8 mouse cellular contexts compared by ENCODE assay signal in genomic region chr15:57408498-57408897, GRCm38 (mm10).
DNase-seq lines count a peak whose midpoint lies in the region; ATAC-seq lines count a peak whose summit lies in the region.

No protein-coding gene starts in this region.

- DNase-seq in hindbrain, embryonic 10.5 days (ENCODE audit: low spot score), result peak; percentile 5
- DNase-seq in ES-CJ7 (ENCODE audit: low read depth, low spot score), result peak; percentile 21
- peak; percentile 22 for DNase-seq in embryo, embryonic 9.5 days (ENCODE audit: extremely low spot score)
- DNase-seq in layer of hippocampus, adult 9-10 months (ENCODE audit: low spot score), result peak; percentile 25
- no peak for DNase-seq in spleen, postnatal 36 days (ENCODE audit: low spot score in 2 of 2)
- no peak for DNase-seq in heart, adult 9 months (ENCODE audit: low spot score in 2 of 2)
- no peak for DNase-seq in ovary, postnatal 10 days (ENCODE audit: low spot score)

- ATAC-seq in hindbrain, embryonic 12.5 days (ENCODE audit: low FRiP score), result no peak

- H3K27ac ChIP-seq in hindbrain, embryonic 10.5 days, result no peak overlapping the region
- H3K27ac ChIP-seq in hindbrain, embryonic 12.5 days, result no peak overlapping the region

- H3K9me3 ChIP-seq in hindbrain, embryonic 10.5 days, result no peaks in the 10 kb centered on the region
- no peaks in the 10 kb centered on the region for H3K9me3 ChIP-seq in hindbrain, embryonic 12.5 days (replicated peaks)

- H3K27me3 ChIP-seq in hindbrain, embryonic 10.5 days (ENCODE audit: insufficient read depth, poor library complexity, severe bottlenecking), result no peaks in the 10 kb centered on the region
- no peaks in the 10 kb centered on the region for H3K27me3 ChIP-seq in hindbrain, embryonic 12.5 days

- H3K9ac ChIP-seq in hindbrain, embryonic 12.5 days, result no peak overlapping the region

- no peak overlapping the region for H3K4me3 ChIP-seq in hindbrain, embryonic 10.5 days
- no peak overlapping the region for H3K4me3 ChIP-seq in hindbrain, embryonic 12.5 days

- no peaks in the 10 kb centered on the region for H3K4me1 ChIP-seq in hindbrain, embryonic 10.5 days (replicated peaks)
- H3K4me1 ChIP-seq in hindbrain, embryonic 12.5 days, result no peaks in the 10 kb centered on the region

- H3K4me2 ChIP-seq in hindbrain, embryonic 12.5 days (replicated peaks), result no peak overlapping the region

- H3K36me3 ChIP-seq in hindbrain, embryonic 10.5 days, result no peaks in the 10 kb centered on the region
- H3K36me3 ChIP-seq in hindbrain, embryonic 12.5 days, result no peaks in the 10 kb centered on the region

- 54% methylated on average over 2 of the region's 2 CpGs for WGBS in hindbrain, embryonic 10.5 days
- 61% methylated on average over 2 of the region's 2 CpGs for WGBS in hindbrain, embryonic 12.5 days

Comparison
In these comparisons a context has a peak if more than half of its experiments do, and no peak if none do; other contexts are left out.
1. DNase-seq: peak in hindbrain, embryonic 10.5 days (single experiment), ES-CJ7 (single experiment), embryo, embryonic 9.5 days (single experiment) and layer of hippocampus, adult 9-10 months (single experiment); none in spleen, postnatal 36 days (0 of 2), heart, adult 9 months (0 of 2) and ovary, postnatal 10 days (single experiment).